Mouse (Mus musculus): ENCODE measurements at regions not wholly inside any gene's neighbourhood (a gene's known extent, or its start where the extent isn't known, plus 50 kb on each side); places are given as distances from the start of the nearest gene placed in this dataset.

- DNase-seq (ENCODE audit: low read depth, low spot score): no peak
These were observed 98.1 kb downstream of the Kdr start for GRCm38 (mm10) chr5:75880088-75880684.

GRCm38 (mm10) chr5:75878361-75878760 lies 99.9 kb downstream of the Kdr start:
- no peak for DNase-seq (ENCODE audit: low read depth, low spot score)

- DNase-seq (ENCODE audit: low read depth, low spot score): no peak
These were observed 100.7 kb downstream of the Kdr start for GRCm38 (mm10) chr5:75877609-75877971.

GRCm38 (mm10) chr5:75876871-75877608 lies 101.2 kb downstream of the Kdr start:
- DNase-seq (ENCODE audit: low read depth, low spot score): no peak

- DNase-seq (ENCODE audit: low read depth, low spot score): peak; percentile 88
These were observed 107.1 kb downstream of the Kdr start for GRCm38 (mm10) chr5:75871120-75871519.

GRCm38 (mm10) chr5:75870666-75871065 lies 107.6 kb downstream of the Kdr start:
- DNase-seq (ENCODE audit: low read depth, low spot score): no peak

- no peak for DNase-seq (ENCODE audit: low read depth, low spot score)
These were observed 108.7 kb downstream of the Kdr start for GRCm38 (mm10) chr5:75869535-75869934.

- DNase-seq (ENCODE audit: low read depth, low spot score): no peak
These were observed 113.2 kb downstream of the Kdr start for GRCm38 (mm10) chr5:75865096-75865495.

GRCm38 (mm10) chr5:75863358-75863757 lies 114.9 kb downstream of the Kdr start:
- DNase-seq (ENCODE audit: low read depth, low spot score): no peak

GRCm38 (mm10) chr5:75862630-75862991 lies 115.6 kb downstream of the Kdr start:
- peak; percentile 60 for DNase-seq (ENCODE audit: low read depth, low spot score)

GRCm38 (mm10) chr5:75861916-75862629 lies 116.2 kb downstream of the Kdr start:
- no peak for DNase-seq (ENCODE audit: low read depth, low spot score)

GRCm38 (mm10) chr5:75859316-75859836 lies 118.9 kb downstream of the Kdr start:
- no peak for DNase-seq (ENCODE audit: low read depth, low spot score)

- DNase-seq (ENCODE audit: low read depth, low spot score): no peak
These were observed 127.4 kb downstream of the Kdr start for GRCm38 (mm10) chr5:75850855-75851254.

- DNase-seq (ENCODE audit: low read depth, low spot score): no peak
These were observed 130.3 kb downstream of the Kdr start for GRCm38 (mm10) chr5:75847966-75848365.

- no peak for DNase-seq (ENCODE audit: low read depth, low spot score)
These were observed 130.9 kb downstream of the Kdr start for GRCm38 (mm10) chr5:75847341-75847740.

GRCm38 (mm10) chr5:75846016-75846415 lies 132.2 kb downstream of the Kdr start:
- no peak for DNase-seq (ENCODE audit: low read depth, low spot score)

- no peak for DNase-seq (ENCODE audit: low read depth, low spot score)
These were observed 134.5 kb downstream of the Kdr start for GRCm38 (mm10) chr5:75843807-75844206.

- DNase-seq (ENCODE audit: low read depth, low spot score): no peak
These were observed 137.8 kb downstream of the Kdr start for GRCm38 (mm10) chr5:75840421-75840820.

- peak; percentile 35 for DNase-seq (ENCODE audit: low read depth, low spot score)
These were observed 142.7 kb downstream of the Kdr start for GRCm38 (mm10) chr5:75835556-75835961.

GRCm38 (mm10) chr5:75834766-75835555 lies 143.3 kb downstream of the Kdr start:
- peak; percentile 18 for DNase-seq (ENCODE audit: low read depth, low spot score)

GRCm38 (mm10) chr5:75832341-75832740 lies 145.9 kb downstream of the Kdr start:
- peak; percentile 47 for DNase-seq (ENCODE audit: low read depth, low spot score)
